Mouse (Mus musculus) MEL (cell line): Measurements from ENCODE around the gene Trim16. TPM values are rescaled to one million over a fixed set of nuclear protein-coding genes. Genes with fewer than 3 reads are reported as not detected.

Source experiments
- DNase-seq: peaks from one replicate; pipeline ENCODE4 v3.0.0; 2011; ENCODE audit warnings: low read depth, low spot score
- H3K27ac ChIP-seq: 2 replicates; pipeline ENCODE4 v1.5.1; 2012; ENCODE audit warnings: low read depth, mild to moderate bottlenecking, control low read depth, low read length, moderate library complexity; ENCODE audit not compliant: control insufficient read depth
- H3K27me3 ChIP-seq, 2 experiments: fragments of 150-350 bp in 1 of 2; sonication (generic) in 1 of 2; 2 replicates each; pipeline ENCODE4 v1.6.1; 2012; ENCODE audit warnings: low read length in 2 of 2, mild to moderate bottlenecking in 2 of 2, improper control_type of control experiment in 1 of 2, moderate library complexity in 1 of 2; ENCODE audit not compliant: insufficient read depth in 2 of 2, control insufficient read depth in 1 of 2
- H3K36me3 ChIP-seq, 2 experiments: 2 replicates each; pipeline ENCODE4 v1.6.1; 2012 to 2014; ENCODE audit warnings: low read length in 2 of 2, improper control_type of control experiment in 1 of 2, inconsistent platforms in 1 of 2, mild to moderate bottlenecking in 1 of 2; ENCODE audit not compliant: insufficient read depth in 2 of 2, control insufficient read depth in 1 of 2
- H3K4me1 ChIP-seq, 2 experiments: fragments of 150-350 bp in 1 of 2; sonication (generic) in 1 of 2; 2 replicates each; pipeline ENCODE4 v1.6.1; 2012; ENCODE audit warnings: low read length in 2 of 2, improper control_type of control experiment in 1 of 2, mild to moderate bottlenecking in 1 of 2; ENCODE audit not compliant: insufficient read depth in 2 of 2, control insufficient read depth in 1 of 2
- H3K4me3 ChIP-seq, 2 experiments: fragments of 150-350 bp in 1 of 2; sonication (generic) in 1 of 2; 2 replicates each; pipeline ENCODE4 v1.5.1; 2012; ENCODE audit warnings: low read depth in 2 of 2, low read length in 2 of 2, mild to moderate bottlenecking in 2 of 2, moderate library complexity in 2 of 2, control low read depth in 1 of 2, improper control_type of control experiment in 1 of 2; ENCODE audit not compliant: control insufficient read depth in 1 of 2, insufficient read depth in 1 of 2
- H3K79me2 ChIP-seq: 2 replicates; pipeline ENCODE4 v1.6.1; 2012; ENCODE audit warnings: mild to moderate bottlenecking, low read length, moderate library complexity; ENCODE audit not compliant: control insufficient read depth, poor library complexity, insufficient read depth
- H3K9ac ChIP-seq: 2 replicates; pipeline ENCODE4 v1.6.1; 2012; ENCODE audit warnings: low read depth, mild to moderate bottlenecking, control low read depth, low read length, moderate library complexity; ENCODE audit not compliant: control insufficient read depth, poor library complexity, severe bottlenecking
- H3K9me3 ChIP-seq: fragments of 150-350 bp; sonication (generic); replicated peaks from 2 replicates; pipeline ENCODE4 v1.6.1; 2012; ENCODE audit warnings: mild to moderate bottlenecking, low read length, improper control_type of control experiment, moderate library complexity; ENCODE audit not compliant: insufficient read depth
- BHLHE40 ChIP-seq: IDR thresholded peaks from 2 replicates; pipeline ENCODE4 v1.6.1; 2012; ENCODE audit warnings: low read depth, mild to moderate bottlenecking, inconsistent platforms, low read length, improper control_type of control experiment, borderline replicate concordance
- EP300 ChIP-seq, 2 experiments: IDR thresholded peaks; 2 replicates each; pipeline ENCODE4 v1.6.1; 2011; ENCODE audit warnings: improper control_type of control experiment in 2 of 2, low read length in 2 of 2, low read depth in 1 of 2, mild to moderate bottlenecking in 1 of 2
- HCFC1 ChIP-seq: IDR thresholded peaks from 2 replicates; pipeline ENCODE4 v1.6.1; 2012; ENCODE audit warnings: low read depth, mild to moderate bottlenecking, inconsistent platforms, low read length, improper control_type of control experiment, moderate library complexity
- KAT2A ChIP-seq: conservative IDR thresholded peaks from 2 replicates; pipeline ENCODE4 v1.6.1; 2012; ENCODE audit warnings: low read depth, low read length, improper control_type of control experiment, inconsistent platforms
- MAFK ChIP-seq: IDR thresholded peaks from 2 replicates; pipeline ENCODE4 v1.6.1; 2011; ENCODE audit warnings: low read depth, mild to moderate bottlenecking, low read length, improper control_type of control experiment, borderline replicate concordance
- MAX ChIP-seq: IDR thresholded peaks from 2 replicates; pipeline ENCODE4 v1.6.1; 2011; ENCODE audit warnings: low read length, improper control_type of control experiment
- MAZ ChIP-seq: IDR thresholded peaks from 2 replicates; pipeline ENCODE4 v1.6.1; 2012; ENCODE audit warnings: low read depth, mild to moderate bottlenecking, inconsistent platforms, low read length, improper control_type of control experiment
- MEF2A ChIP-seq: IDR thresholded peaks from 2 replicates; pipeline ENCODE4 v1.6.1; 2014; ENCODE audit warnings: low read depth, mild to moderate bottlenecking, inconsistent platforms, low read length, improper control_type of control experiment; ENCODE audit not compliant: poor library complexity, insufficient replicate concordance, severe bottlenecking; ENCODE audit errors: extremely low read depth
- MXI1 ChIP-seq: IDR thresholded peaks from 2 replicates; pipeline ENCODE4 v1.6.1; 2011; ENCODE audit warnings: mild to moderate bottlenecking, low read depth, low read length, improper control_type of control experiment
- MYC ChIP-seq: IDR thresholded peaks from 2 replicates; pipeline ENCODE4 v1.6.1; 2011; ENCODE audit warnings: low read depth, mild to moderate bottlenecking, low read length, improper control_type of control experiment, moderate library complexity
- NELFE ChIP-seq: IDR thresholded peaks from 2 replicates; pipeline ENCODE4 v1.6.1; 2011; ENCODE audit warnings: low read depth, low read length, improper control_type of control experiment
- POLR2A ChIP-seq, 2 experiments: IDR thresholded peaks; 2 replicates each; pipeline ENCODE4 v1.6.1; 2011 to 2012; ENCODE audit warnings: low read length in 2 of 2, mild to moderate bottlenecking in 2 of 2, control low read depth in 1 of 2, improper control_type of control experiment in 1 of 2, low read depth in 1 of 2, moderate library complexity in 1 of 2; ENCODE audit not compliant: control insufficient read depth in 1 of 2, insufficient read depth in 1 of 2, poor library complexity in 1 of 2
- POLR2AphosphoS5 ChIP-seq: IDR thresholded peaks from 2 replicates; pipeline ENCODE4 v1.6.1; 2012; ENCODE audit warnings: low read depth, borderline replicate concordance, mild to moderate bottlenecking, inconsistent platforms, low read length, moderate library complexity, mixed read lengths
- SIN3A ChIP-seq: IDR thresholded peaks from 2 replicates; pipeline ENCODE4 v1.6.1; 2012; ENCODE audit warnings: low read length, improper control_type of control experiment, inconsistent platforms
- SMC3 ChIP-seq: IDR thresholded peaks from 2 replicates; pipeline ENCODE4 v1.6.1; 2011; ENCODE audit warnings: low read depth, low read length, improper control_type of control experiment
- TCF12 ChIP-seq: IDR thresholded peaks from 2 replicates; pipeline ENCODE4 v1.6.1; 2014; ENCODE audit warnings: low read depth, mild to moderate bottlenecking, inconsistent platforms, low read length, improper control_type of control experiment, moderate library complexity
- ZC3H11A ChIP-seq: IDR thresholded peaks from 2 replicates; pipeline ENCODE4 v1.6.1; 2012; ENCODE audit warnings: low read depth, mild to moderate bottlenecking, inconsistent platforms, low read length, improper control_type of control experiment
- polyA plus RNA-seq, 2 experiments: library from polyadenylated mRNA; stranded (reverse) in 1 of 2; unstranded in 1 of 2; fragments of >175 nt in 1 of 2; fragments of >200 nt in 1 of 2; gene quantifications; 2 replicates each; pipeline versions ENCODE4 v1.2.1 to v1.2.4; 2012; ENCODE audit warnings: low replicate concordance in 2 of 2, low read depth in 1 of 2; ENCODE audit not compliant: insufficient read length in 2 of 2, insufficient read depth in 1 of 2, missing spikeins in 1 of 2
- total RNA-seq: library from RNA; depleted of rRNA; stranded (reverse); fragments of 300-350 nt; gene quantifications from 2 replicates; pipeline ENCODE4 v1.2.3, GENCODE M21; 2012; rRNA removed

The Trim16 gene
- total and polyA plus RNA-seq, 3 experiments: 3.1 to 5.5 TPM; not detected in 1

- Histone ChIP-seq H3K27ac (no peak overlapping the region), H3K4me1 (no peaks in the 10 kb centered on the region), H3K4me3 (no peak overlapping the region), H3K36me3 (peaks cover 0 to 12% of the 10 kb centered on the region in 2 experiments; a peak in 2 of 4 replicates), H3K9ac (no peak overlapping the region), H3K9me3 (no peaks in the 10 kb centered on the region), H3K27me3 (no peaks in the 10 kb centered on the region), H3K79me2 (no peaks in the 10 kb centered on the region)
- TF ChIP-seq POLR2A (IDR thresholded peaks at IDR 0.05; ENCODE audit: control insufficient read depth in 1 of 2, insufficient read depth in 1 of 2, low read depth in 1 of 2, low read length in 2 of 2, poor library complexity in 1 of 2): no peak
- no peak for TF ChIP-seq MAZ
- TF ChIP-seq POLR2AphosphoS5: no peak
- no peak for TF ChIP-seq SMC3
- no peak for TF ChIP-seq TCF12
- TF ChIP-seq MYC: no peak
- no peak for TF ChIP-seq HCFC1
- TF ChIP-seq MXI1: no peak
- TF ChIP-seq EP300 (IDR thresholded peaks at IDR 0.05; ENCODE audit: low read depth in 1 of 2, low read length in 2 of 2): no peak
- TF ChIP-seq MAFK: no peak
- TF ChIP-seq NELFE: no peak
- no peak for TF ChIP-seq SIN3A
- TF ChIP-seq KAT2A: no peak
- no peak for TF ChIP-seq ZC3H11A
- no peak for DNase-seq
Observed at GRCm38 (mm10) chr11:62890796-62891195, 70.8 kb downstream of the Trim16 start.

DNA sequence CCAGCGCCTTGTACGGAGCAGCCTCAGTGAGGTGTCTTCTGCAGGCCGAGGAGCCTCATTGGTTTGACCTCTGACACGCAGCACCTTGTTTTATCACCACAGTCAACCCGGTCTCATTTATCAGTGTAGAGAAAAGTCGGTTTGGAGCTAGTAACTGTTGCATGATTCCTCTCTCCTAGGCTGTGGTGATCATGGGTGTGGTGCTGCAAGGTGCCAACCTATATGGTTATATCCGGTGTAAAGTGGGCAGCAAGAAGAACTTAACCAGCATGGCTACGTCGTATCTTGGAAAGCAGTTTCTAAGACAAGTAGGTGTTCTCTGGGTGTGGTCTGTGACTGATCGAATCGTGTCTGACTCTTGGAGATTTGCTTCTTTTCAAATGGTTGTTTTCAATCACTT lies 71.7 kb downstream of the Trim16 start:
- no peak for TF ChIP-seq MEF2A
- no peak for TF ChIP-seq SIN3A
- TF ChIP-seq BHLHE40: no peak
- TF ChIP-seq MAX: no peak
- TF ChIP-seq MAZ: no peak
- H3K9ac ChIP-seq: no peak overlapping the region
- DNase-seq: no peak
- H3K4me3 ChIP-seq: no peak overlapping the region
- no peaks in the 10 kb centered on the region for H3K9me3 ChIP-seq
- no peaks in the 10 kb centered on the region for H3K4me1 ChIP-seq
- H3K79me2 ChIP-seq: no peaks in the 10 kb centered on the region
- H3K36me3 ChIP-seq: peaks cover 0 to 13% of the 10 kb centered on the region in 2 experiments; a peak in 2 of 4 replicates
- H3K27me3 ChIP-seq: no peaks in the 10 kb centered on the region
- H3K27ac ChIP-seq: no peak overlapping the region

Other genes with a start within 250 kb of the Trim16 start
- gene Trpv2, start 245.7 kb upstream of the Trim16 start, total RNA-seq: 30.4 and 32.0 TPM in 2 replicates
- gene Trpv2, start 245.7 kb upstream of the Trim16 start, polyA plus RNA-seq: 10 to 100 TPM in 1 of 2 experiments, not detected in 1; 30.0 TPM
- gene Lrrc75a, start 171.7 kb upstream of the Trim16 start, total RNA-seq: 6.0 and 7.0 TPM in 2 replicates
- gene Lrrc75a, start 171.7 kb upstream of the Trim16 start, polyA plus RNA-seq: 1 to 10 TPM in 1 of 2 experiments, not detected in 1; 8.9 TPM
- gene Mmgt2, start 171.6 kb upstream of the Trim16 start, total RNA-seq: 21.8 and 24.1 TPM in 2 replicates
- gene Mmgt2, start 171.6 kb upstream of the Trim16 start, polyA plus RNA-seq: 10 to 100 TPM in 1 of 2 experiments, not detected in 1; 51.9 TPM
- not detected in 2 replicates for gene Zfp287, start 88.3 kb upstream of the Trim16 start, total RNA-seq
- gene Zfp287, start 88.3 kb upstream of the Trim16 start, polyA plus RNA-seq: not detected
- not detected in 2 replicates for gene Gm10428, start 67.1 kb upstream of the Trim16 start, total RNA-seq
- gene Gm10428, start 67.1 kb upstream of the Trim16 start, polyA plus RNA-seq: not detected
- not detected in 2 replicates for gene Zfp286, start 30.8 kb upstream of the Trim16 start, total RNA-seq
- gene Zfp286, start 30.8 kb upstream of the Trim16 start, polyA plus RNA-seq: not detected
- not detected in 2 replicates for gene Fbxw10, start 26.8 kb downstream of the Trim16 start, total RNA-seq
- gene Fbxw10, start 26.8 kb downstream of the Trim16 start, polyA plus RNA-seq: not detected
- gene Tvp23b, start 59.2 kb downstream of the Trim16 start, total RNA-seq: 32.1 and 40.0 TPM in 2 replicates
- gene Tvp23b, start 59.2 kb downstream of the Trim16 start, polyA plus RNA-seq: 10 to 100 TPM in 1 of 2 experiments, not detected in 1; 24.3 TPM
- not detected in 2 replicates for gene Cdrt4, start 131.0 kb downstream of the Trim16 start, total RNA-seq
- gene Cdrt4, start 131.0 kb downstream of the Trim16 start, polyA plus RNA-seq: not detected
- not detected in 2 replicates for gene Tekt3, start 241.4 kb downstream of the Trim16 start, total RNA-seq
- not detected for gene Tekt3, start 241.4 kb downstream of the Trim16 start, polyA plus RNA-seq